Mouse (Mus musculus) CD8-positive naive resting alpha-beta T cell, adult 2 months (primary cell): Measurements from ENCODE around the gene Gtf2h2.
"Not testable (repeated sequence)": the region's sequence is repeated elsewhere in the genome, so short reads cannot be mapped to it uniquely, and the experiment has no call there.

Source experiments
- DNase-seq, 2 experiments: peaks; one replicate each; pipeline ENCODE4 v3.0.0; 2022; ENCODE audit warnings: low read depth in 2 of 2, low spot score in 2 of 2

Gene Gtf2h2

GRCm38 (mm10) chr13:100491623-100492022 lies 756 bp downstream of the Gtf2h2 start:
- no peak for DNase-seq

DNA sequence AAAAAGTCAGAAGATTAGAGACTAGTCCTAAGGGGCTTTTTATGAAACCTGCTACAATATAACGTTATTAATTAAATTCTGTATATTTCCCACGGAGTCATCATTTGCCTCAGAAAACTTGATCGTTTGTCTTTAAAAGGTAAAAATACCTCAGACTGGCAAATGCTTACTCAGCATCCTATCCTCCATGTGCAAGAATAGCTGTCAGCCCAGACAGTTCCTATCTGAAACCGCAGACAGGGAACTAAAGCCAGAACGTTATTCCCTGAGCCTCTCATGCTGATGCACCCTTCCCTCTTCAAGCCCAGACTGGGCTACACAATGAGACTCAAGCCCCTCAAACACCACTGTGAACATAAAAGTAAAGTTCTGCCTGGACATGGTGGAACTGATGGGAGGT lies 2.0 kb downstream of the Gtf2h2 start:
- DNase-seq = no peak

DNA sequence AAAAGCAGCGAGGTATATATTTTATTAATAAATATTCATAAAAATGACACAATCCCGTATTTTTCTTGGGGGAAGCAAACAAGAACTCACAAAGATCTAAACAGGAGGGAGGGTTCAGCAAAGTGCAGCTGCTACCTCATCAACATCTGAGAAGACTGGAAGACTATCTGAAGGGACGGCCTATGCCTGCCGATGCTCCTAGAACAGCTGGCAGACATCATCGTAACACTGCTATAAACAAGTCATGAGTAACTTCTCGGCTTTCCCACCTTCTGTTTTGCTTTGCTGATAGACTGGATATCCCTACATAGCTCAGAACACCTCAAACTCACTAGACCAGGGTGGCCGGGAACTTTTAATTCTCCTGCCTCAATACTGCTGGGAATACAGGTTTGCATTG lies 8.8 kb downstream of the Gtf2h2 start:
- DNase-seq = no peak

DNA sequence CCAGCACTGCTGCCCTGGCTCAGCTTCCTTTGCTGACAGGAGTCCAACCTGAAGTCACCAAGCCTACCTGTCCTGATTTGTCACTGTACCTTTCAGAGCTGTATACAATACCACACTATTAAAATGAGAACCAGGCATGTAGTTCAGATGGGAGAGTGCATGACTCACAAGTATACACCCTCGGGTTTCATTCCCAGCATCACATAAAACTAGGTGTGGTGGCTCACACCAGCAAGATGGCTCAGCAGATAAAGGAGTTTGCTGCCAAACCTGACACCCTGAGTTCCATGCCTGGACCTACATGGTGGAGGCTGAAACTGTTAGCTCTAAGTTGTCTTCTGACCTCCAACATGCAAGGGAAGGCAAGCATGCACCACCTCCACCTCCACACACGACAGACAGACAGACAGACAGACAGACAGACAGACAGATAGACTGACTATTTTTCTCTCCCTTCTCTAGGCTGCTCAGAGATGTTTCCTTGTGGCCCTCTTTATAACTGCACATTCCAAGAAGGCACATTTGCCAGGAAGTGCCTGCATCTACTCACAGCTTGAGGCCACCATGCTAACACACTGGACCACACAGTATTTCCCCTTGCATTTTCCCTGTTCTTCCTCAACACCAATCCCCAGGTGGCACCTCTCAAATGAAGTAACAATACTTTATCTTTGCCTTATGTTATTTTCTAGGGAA lies 28.7 kb downstream of the Gtf2h2 start:
- no peak for DNase-seq

- no peak for DNase-seq
Measured at GRCm38 (mm10) chr13:100461336-100461735, 31.0 kb downstream of the Gtf2h2 start.

DNA sequence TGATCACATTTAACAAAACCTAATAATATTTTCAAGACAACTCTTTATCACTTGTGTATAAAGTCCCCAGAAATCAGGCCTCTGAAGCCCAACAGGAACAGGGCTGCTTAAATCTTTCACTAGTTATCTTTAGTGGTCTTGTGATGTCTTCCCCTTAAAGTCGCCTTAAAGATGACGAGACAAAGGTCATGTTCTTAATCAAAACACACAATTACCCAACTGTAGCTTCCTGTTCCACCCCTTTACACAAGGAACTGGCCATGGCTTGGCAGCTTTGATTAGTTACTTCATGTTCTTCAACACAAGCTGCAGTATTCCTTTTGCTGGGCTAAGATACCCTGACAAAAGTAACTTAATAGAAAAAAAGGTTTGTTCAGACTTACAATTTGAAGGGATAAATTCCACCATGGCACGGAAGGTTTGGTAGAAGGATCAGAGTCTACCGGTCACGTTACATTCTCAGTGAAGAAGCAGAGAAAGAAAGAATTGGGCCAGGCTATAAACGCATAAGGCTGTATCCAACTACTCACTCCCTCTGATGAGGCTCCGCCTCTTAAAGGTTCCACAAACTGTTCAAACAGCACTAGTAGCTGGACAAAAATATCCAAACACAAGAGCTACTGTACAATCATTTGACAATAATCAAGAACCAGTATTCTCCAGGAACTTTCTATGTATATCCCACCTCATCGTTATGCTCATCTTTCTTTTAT lies 39.8 kb downstream of the Gtf2h2 start, which contains the start of gene Naip1:
TSS of gene Naip1 (minus strand) at position 455 of the 713 bp plus-strand sequence.
- DNase-seq = not testable (repeated sequence)

DNA sequence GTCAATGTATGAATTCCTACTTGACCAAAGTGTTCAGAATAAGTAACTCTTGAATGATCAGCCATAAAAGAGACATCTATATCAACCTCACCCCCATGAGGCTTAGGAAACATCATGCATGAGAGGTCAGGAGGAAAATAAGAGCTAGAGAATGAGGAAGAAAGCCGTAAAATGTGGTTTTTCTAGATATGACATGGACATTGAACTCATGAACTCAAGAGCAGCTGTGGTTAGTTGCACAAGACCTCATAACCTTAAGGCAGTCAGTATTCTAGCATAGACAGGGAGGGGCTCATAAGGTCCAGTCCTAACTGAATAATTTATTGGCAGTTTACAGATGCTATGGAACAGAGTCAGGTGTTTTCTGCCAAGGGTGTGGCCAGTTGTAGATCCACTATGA lies 42.9 kb downstream of the Gtf2h2 start:
- no peak for DNase-seq

GRCm38 (mm10) chr13:100440116-100440515 lies 52.3 kb downstream of the Gtf2h2 start:
- no peak for DNase-seq

DNA sequence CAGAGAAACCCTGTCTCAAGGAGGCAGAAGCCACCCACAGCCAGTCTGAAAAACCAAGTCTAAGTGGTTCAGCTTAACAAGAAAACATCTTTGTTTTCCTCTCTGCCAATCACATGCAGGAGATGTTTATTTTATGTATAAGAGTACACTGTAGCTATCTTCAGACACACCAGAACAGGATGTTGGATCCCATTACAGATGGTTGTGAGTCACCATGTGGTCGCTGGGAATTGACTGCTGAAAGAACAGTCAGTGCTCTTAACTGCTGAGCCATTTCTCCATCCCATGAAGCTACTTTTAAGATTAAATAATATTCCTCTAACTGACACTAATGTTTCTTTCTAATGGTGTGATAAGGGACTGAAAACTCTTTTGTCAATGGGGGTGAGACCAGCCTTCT lies 53.7 kb downstream of the Gtf2h2 start:
- DNase-seq = no peak

DNA sequence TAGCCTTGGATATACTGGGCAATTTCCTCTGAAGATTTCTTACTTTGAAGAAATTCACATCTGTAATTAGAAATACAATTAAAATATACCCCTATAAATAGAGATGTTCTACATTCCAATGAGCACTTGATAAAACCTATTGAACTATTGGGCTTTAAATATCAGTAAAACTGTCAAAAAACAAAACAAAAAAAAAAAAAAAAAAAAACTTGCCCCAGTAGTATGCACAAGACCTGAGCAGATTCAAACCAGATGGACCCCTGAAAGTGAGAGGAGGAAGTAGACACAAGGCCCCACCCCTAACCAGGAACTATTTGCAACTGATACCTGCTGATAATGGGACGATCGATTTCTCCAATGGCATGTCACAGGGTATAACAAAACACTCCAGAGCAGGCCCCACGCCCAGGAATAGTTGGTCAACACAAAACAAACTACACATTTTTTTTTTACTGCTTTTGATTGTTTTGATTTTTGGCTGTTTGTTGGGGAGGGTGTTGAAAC lies 55.0 kb downstream of the Gtf2h2 start:
- DNase-seq = no peak

DNA sequence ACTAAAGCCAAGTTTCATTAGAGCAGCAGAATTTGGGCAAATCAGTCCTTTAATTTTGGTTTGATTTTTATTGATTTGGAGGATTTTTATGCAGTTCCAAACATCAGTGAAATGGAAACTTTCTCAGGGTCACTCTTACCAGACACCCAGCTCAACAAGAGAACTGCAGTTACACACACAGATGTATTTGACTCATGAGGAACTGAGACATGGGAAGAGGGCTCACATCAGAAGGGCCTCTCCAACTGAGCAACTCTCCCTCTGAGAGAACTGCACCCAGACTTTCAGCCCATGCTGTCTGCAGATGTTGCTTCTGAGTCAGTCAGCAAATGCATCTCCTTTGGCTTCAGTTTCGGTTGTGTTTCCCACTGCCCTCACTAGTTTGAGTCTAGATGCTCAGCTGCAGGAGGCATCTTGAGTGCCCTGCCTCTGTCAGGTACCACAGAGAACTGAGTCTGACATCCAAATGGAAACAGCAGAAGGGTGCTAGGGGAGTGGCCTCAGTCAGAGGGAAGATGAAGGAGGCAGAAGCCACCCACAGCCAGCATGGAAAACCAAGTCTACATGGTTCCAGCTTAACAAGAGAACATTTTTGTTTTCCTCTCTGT lies 55.7 kb downstream of the Gtf2h2 start:
- not testable (repeated sequence) for DNase-seq

DNA sequence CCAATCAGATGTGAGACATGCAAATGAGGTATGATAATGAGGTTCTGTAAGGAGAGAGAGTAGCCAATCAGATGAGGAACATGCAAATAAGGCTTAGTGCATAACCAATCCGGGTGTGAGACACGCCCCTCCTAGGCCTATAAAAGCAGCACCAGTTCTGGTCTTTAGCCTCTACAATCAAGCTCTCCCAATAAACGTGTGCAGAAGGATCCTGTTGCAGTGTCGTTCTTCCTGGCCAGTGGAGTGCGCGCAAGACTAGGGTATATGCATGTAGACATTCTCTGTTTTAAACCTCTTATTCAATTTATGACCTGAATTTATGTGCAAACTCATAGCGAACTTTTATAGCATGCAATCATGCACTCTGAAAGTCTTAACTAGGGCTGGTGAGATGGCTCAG lies 72.4 kb downstream of the Gtf2h2 start:
- not testable (repeated sequence) for DNase-seq

GRCm38 (mm10) chr13:100414428-100414827 lies 78.0 kb downstream of the Gtf2h2 start:
- DNase-seq = no peak
